Mouse (Mus musculus): ENCODE data around the gene Il31ra. TPM values are rescaled to one million over a fixed set of nuclear protein-coding genes. Genes with fewer than 3 reads are reported as not detected.

Il31ra gene
- polyA plus RNA-seq, 1 experiment from 2014 or later, result 0.55 TPM

GRCm38 (mm10) chr13:112472401-112473023 lies 121.6 kb downstream of the Il31ra start:
- no peak for ATAC-seq (ENCODE audit: low FRiP score)
- no peak overlapping the region for H3K4me2 ChIP-seq
- WGBS, result 87% methylated on average over 19 of the region's 19 CpGs

DNA sequence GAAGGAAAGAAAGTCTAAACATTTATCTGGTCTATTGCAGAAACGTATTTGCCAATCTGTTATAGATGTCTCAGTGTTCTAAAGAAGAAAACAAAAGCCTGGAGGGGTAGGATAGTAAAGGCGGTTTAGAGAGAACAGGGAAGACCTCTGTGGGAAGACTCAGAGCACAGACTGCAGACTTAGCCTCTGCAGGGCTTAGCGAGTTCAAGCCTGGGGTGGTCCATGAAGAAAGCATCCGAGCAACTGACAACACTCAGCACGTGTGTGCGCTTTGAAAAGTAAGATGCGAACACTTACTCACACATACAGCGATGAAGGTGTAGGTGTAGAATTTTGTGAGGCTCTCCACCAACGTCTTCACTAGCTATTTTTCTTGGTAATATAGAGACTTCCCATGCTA lies 123.0 kb downstream of the Il31ra start:
- H3K4me2 ChIP-seq, result no peak overlapping the region
- H3K4me1 ChIP-seq (replicated peaks), result peaks cover 5% of the 10 kb centered on the region; the same call in 1 of the 2 replicates
- no peak overlapping the region for H3K4me3 ChIP-seq
- H3K27ac ChIP-seq, result no peak overlapping the region
- no peaks in the 10 kb centered on the region for H3K27me3 ChIP-seq
- 90% methylated on average over 9 of the region's 9 CpGs for WGBS
- H3K36me3 ChIP-seq, result peaks cover 9% of the 10 kb centered on the region
- ATAC-seq (ENCODE audit: low FRiP score), result no peak
- H3K9ac ChIP-seq, result no peak overlapping the region
- H3K9me3 ChIP-seq, result no peaks in the 10 kb centered on the region

More at GRCm38 (mm10) chr13:112472401-112473023, 121.6 kb downstream of the Il31ra start:
- no peak overlapping the region for H3K27ac ChIP-seq
- no peaks in the 10 kb centered on the region for H3K4me1 ChIP-seq (replicated peaks)
- no peaks in the 10 kb centered on the region for H3K9me3 ChIP-seq
- no peak overlapping the region for H3K4me3 ChIP-seq
- no peaks in the 10 kb centered on the region for H3K27me3 ChIP-seq
- peaks cover 17% of the 10 kb centered on the region for H3K36me3 ChIP-seq
- no peak overlapping the region for H3K9ac ChIP-seq

Other genes with a start within 250 kb of the Il31ra start
- gene Il6st, start 130.3 kb downstream of the Il31ra start, polyA plus RNA-seq (2015; fragmentation: Nextera tagmentation; extraction: Ambion mirVana), result 19.9 and 22.6 TPM in 2 replicates
- gene Ddx4, start 58.1 kb upstream of the Il31ra start, polyA plus RNA-seq (2015; fragmentation: Nextera tagmentation; extraction: Ambion mirVana), result 0.78 and 1.5 TPM in 2 replicates
- gene Slc38a9, start 66.4 kb upstream of the Il31ra start, polyA plus RNA-seq (2015; fragmentation: Nextera tagmentation; extraction: Ambion mirVana), result 26.6 TPM in 2 replicates
- gene Plpp1, start 206.4 kb upstream of the Il31ra start, polyA plus RNA-seq (2015; fragmentation: Nextera tagmentation; extraction: Ambion mirVana), result 51.7 and 53.3 TPM in 2 replicates